ENCODE assay signal across 35 mouse cellular contexts in the genomic region with DNA sequence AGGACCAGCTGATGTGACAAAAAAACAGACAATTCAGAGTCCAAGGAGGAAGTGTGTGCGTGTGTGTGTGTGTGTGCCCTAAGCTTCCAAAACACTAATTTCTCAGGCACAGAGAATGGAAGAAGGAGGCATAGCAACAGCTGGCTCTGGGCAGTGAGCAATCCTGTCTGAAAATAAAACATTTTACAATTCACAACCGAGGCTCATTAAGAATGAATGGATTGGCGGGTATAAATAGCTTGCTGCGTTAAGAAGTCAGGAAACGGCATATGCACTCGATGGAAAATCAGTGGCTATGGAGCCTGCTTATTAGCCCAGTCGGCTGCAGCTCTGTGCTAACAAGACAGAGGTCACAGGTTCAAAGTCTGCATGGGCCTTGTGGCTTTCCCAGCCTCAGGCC. TPM values are rescaled to one million over a fixed set of nuclear protein-coding genes. Genes with fewer than 3 reads are reported as not detected.
A peak's percentile ranks its signal among the peaks of the same experiment; 100 is the strongest.
DNase-seq lines count a peak whose midpoint lies in the region; ATAC-seq and TF ChIP-seq lines count a peak whose summit lies in the region.
"Had no signal": no experiment of that assay in that cellular context is flagged by ENCODE, and none has a peak within 500 bp of the region (broad histone marks: within the 10 kb centered on the region; RNA-seq: fewer than 3 reads in every experiment).

No protein-coding gene starts in this region.

- no peak for TF ChIP-seq CTCF in hindbrain, postnatal 0 days (IDR thresholded peaks at IDR 0.05; ENCODE audit: low read depth)

- WGBS in hindbrain, embryonic 10.5 days: 60% methylated on average over 7 of the region's 7 CpGs
- WGBS in hindbrain, embryonic 13.5 days: 36% methylated on average over 7 of the region's 7 CpGs
- 69% methylated on average over 7 of the region's 7 CpGs for WGBS in midbrain, embryonic 11.5 days
- 70% methylated on average over 7 of the region's 7 CpGs for WGBS in midbrain, embryonic 10.5 days
- WGBS in hindbrain, postnatal 0 days: 29% methylated on average over 7 of the region's 7 CpGs
- WGBS in kidney, embryonic 15.5 days: 49% methylated on average over 7 of the region's 7 CpGs

- peaks cover 59% of the 10 kb centered on the region for H3K4me1 ChIP-seq in hindbrain, embryonic 10.5 days (replicated peaks)
- peaks cover 44% of the 10 kb centered on the region for H3K4me1 ChIP-seq in hindbrain, embryonic 13.5 days (replicated peaks)
- peaks cover 10% of the 10 kb centered on the region for H3K4me1 ChIP-seq in midbrain, embryonic 11.5 days (ENCODE audit: control insufficient read depth, insufficient read depth, low read length)
- peaks cover 52% of the 10 kb centered on the region for H3K4me1 ChIP-seq in midbrain, embryonic 10.5 days
- 0 out of 2 replicates have a peak, but pooled peaks cover 11% of the 10 kb centered on the region for H3K4me1 ChIP-seq in hindbrain, postnatal 0 days (ENCODE audit: insufficient read depth, low read length)
- peaks cover 13% of the 10 kb centered on the region for H3K4me1 ChIP-seq in kidney, embryonic 15.5 days

- H3K9me3 ChIP-seq in hindbrain, embryonic 10.5 days: no peaks in the 10 kb centered on the region
- no peaks in the 10 kb centered on the region for H3K9me3 ChIP-seq in hindbrain, embryonic 13.5 days
- H3K9me3 ChIP-seq in midbrain, embryonic 11.5 days (ENCODE audit: control insufficient read depth, low read length): no peaks in the 10 kb centered on the region
- H3K9me3 ChIP-seq in midbrain, embryonic 10.5 days (replicated peaks): no peaks in the 10 kb centered on the region
- no peaks in the 10 kb centered on the region for H3K9me3 ChIP-seq in hindbrain, postnatal 0 days (ENCODE audit: low read length)
- H3K9me3 ChIP-seq in kidney, embryonic 15.5 days (replicated peaks): no peaks in the 10 kb centered on the region
- H3K9me3 ChIP-seq: forebrain, embryonic 13.5 days; heart, embryonic 13.5 days; hindbrain, embryonic 15.5 days; intestine, embryonic 15.5 days; limb, embryonic 15.5 days had no signal

- no peak for ATAC-seq in hindbrain, embryonic 13.5 days (ENCODE audit: low FRiP score)
- no peak for ATAC-seq in midbrain, embryonic 11.5 days (ENCODE audit: low FRiP score)
- peak; percentile 36; the same call in 1 of the 2 replicates for ATAC-seq in hindbrain, postnatal 0 days
- no peak for ATAC-seq in kidney, embryonic 15.5 days (replicated peaks; ENCODE audit: low FRiP score)
- ATAC-seq: activated CD4-positive, CD25-positive, alpha-beta regulatory T cell, adult 4 months; forebrain, embryonic 13.5 days; intestine, embryonic 15.5 days had no signal

- H3K4me3 ChIP-seq in hindbrain, embryonic 10.5 days: no peak overlapping the region
- no peak overlapping the region for H3K4me3 ChIP-seq in hindbrain, embryonic 13.5 days
- no peak overlapping the region for H3K4me3 ChIP-seq in midbrain, embryonic 11.5 days (ENCODE audit: low read depth, low read length)
- H3K4me3 ChIP-seq in midbrain, embryonic 10.5 days: no peak overlapping the region
- no peak overlapping the region for H3K4me3 ChIP-seq in hindbrain, postnatal 0 days (ENCODE audit: low read length)
- no peak overlapping the region for H3K4me3 ChIP-seq in kidney, embryonic 15.5 days (replicated peaks)
- H3K4me3 ChIP-seq: forebrain, embryonic 13.5 days; heart, embryonic 13.5 days; hindbrain, embryonic 15.5 days; intestine, embryonic 15.5 days; limb, embryonic 15.5 days had no signal

- no peak overlapping the region for H3K4me2 ChIP-seq in hindbrain, embryonic 13.5 days
- H3K4me2 ChIP-seq in midbrain, embryonic 11.5 days: no peak overlapping the region
- H3K4me2 ChIP-seq in hindbrain, postnatal 0 days (ENCODE audit: low read depth, low read length): no peak overlapping the region
- no peak overlapping the region for H3K4me2 ChIP-seq in kidney, embryonic 15.5 days
- H3K4me2 ChIP-seq: forebrain, embryonic 13.5 days; heart, embryonic 13.5 days; hindbrain, embryonic 15.5 days; intestine, embryonic 15.5 days; limb, embryonic 15.5 days had no signal

- intact Hi-C loops in heart, postnatal 25 days (cut with DNase I): no loop called here

- H3K27ac ChIP-seq in hindbrain, embryonic 10.5 days: peak overlapping the region; percentile 62
- no peak overlapping the region for H3K27ac ChIP-seq in hindbrain, embryonic 13.5 days
- H3K27ac ChIP-seq in midbrain, embryonic 11.5 days (ENCODE audit: low read depth, low read length): no peak overlapping the region
- no peak overlapping the region for H3K27ac ChIP-seq in midbrain, embryonic 10.5 days (replicated peaks)
- no peak overlapping the region for H3K27ac ChIP-seq in hindbrain, postnatal 0 days
- no peak overlapping the region for H3K27ac ChIP-seq in kidney, embryonic 15.5 days
- H3K27ac ChIP-seq: forebrain, embryonic 13.5 days; heart, embryonic 13.5 days; hindbrain, embryonic 15.5 days; intestine, embryonic 15.5 days; kidney, postnatal 0 days; limb, embryonic 15.5 days; liver, embryonic 14.5 days; macrophage had no signal

- H3K36me3 ChIP-seq in hindbrain, embryonic 10.5 days: no peaks in the 10 kb centered on the region
- no peaks in the 10 kb centered on the region for H3K36me3 ChIP-seq in hindbrain, embryonic 13.5 days
- no peaks in the 10 kb centered on the region for H3K36me3 ChIP-seq in midbrain, embryonic 11.5 days (ENCODE audit: control insufficient read depth, insufficient read depth, low read length)
- H3K36me3 ChIP-seq in midbrain, embryonic 10.5 days: no peaks in the 10 kb centered on the region
- H3K36me3 ChIP-seq in hindbrain, postnatal 0 days (ENCODE audit: insufficient read depth, low read length): no peaks in the 10 kb centered on the region
- no peaks in the 10 kb centered on the region for H3K36me3 ChIP-seq in kidney, embryonic 15.5 days
- H3K36me3 ChIP-seq: heart, embryonic 13.5 days; hindbrain, embryonic 15.5 days; intestine, embryonic 15.5 days; limb, embryonic 15.5 days had no signal

- H3K9ac ChIP-seq in hindbrain, embryonic 13.5 days: no peak overlapping the region
- no peak overlapping the region for H3K9ac ChIP-seq in midbrain, embryonic 11.5 days (ENCODE audit: low read length)
- no peak overlapping the region for H3K9ac ChIP-seq in hindbrain, postnatal 0 days (replicated peaks; ENCODE audit: low read length)
- no peak overlapping the region for H3K9ac ChIP-seq in kidney, embryonic 15.5 days
- H3K9ac ChIP-seq: forebrain, embryonic 13.5 days; heart, embryonic 13.5 days; hindbrain, embryonic 15.5 days; intestine, embryonic 15.5 days; limb, embryonic 15.5 days; liver, embryonic 14.5 days had no signal

- H3K27me3 ChIP-seq in hindbrain, embryonic 10.5 days (ENCODE audit: insufficient read depth, poor library complexity, severe bottlenecking): peaks cover 4% of the 10 kb centered on the region; the same call in 1 of the 2 replicates
- H3K27me3 ChIP-seq in hindbrain, embryonic 13.5 days: no peaks in the 10 kb centered on the region
- no peaks in the 10 kb centered on the region for H3K27me3 ChIP-seq in midbrain, embryonic 11.5 days (ENCODE audit: control insufficient read depth, insufficient read depth, low read length)
- no peaks in the 10 kb centered on the region for H3K27me3 ChIP-seq in midbrain, embryonic 10.5 days (ENCODE audit: low read depth, poor library complexity, severe bottlenecking)
- no peaks in the 10 kb centered on the region for H3K27me3 ChIP-seq in hindbrain, postnatal 0 days (ENCODE audit: insufficient read depth, low read length)
- no peaks in the 10 kb centered on the region for H3K27me3 ChIP-seq in kidney, embryonic 15.5 days
- H3K27me3 ChIP-seq: CH12.LX; forebrain, embryonic 13.5 days; hindbrain, embryonic 15.5 days; intestine, embryonic 15.5 days; limb, embryonic 15.5 days had no signal

- DNase-seq in hindbrain, embryonic 10.5 days (ENCODE audit: low spot score): no peak
- peak; percentile 14 for DNase-seq in midbrain, embryonic 11.5 days (ENCODE audit: low spot score, missing footprints)
- DNase-seq in midbrain, embryonic 10.5 days (ENCODE audit: low spot score): no peak
- peak; percentile 37 for DNase-seq in brain, embryonic 18.5 days (ENCODE audit: low read depth, low spot score)
- DNase-seq in hindbrain, postnatal 0 days (ENCODE audit: low spot score): peak; percentile 44
- no peak for DNase-seq in heart, postnatal 25 days (ENCODE audit: low spot score)
- DNase-seq: adrenal gland, adult 2 months; adrenal gland, postnatal 36 days; cerebellum, adult 11 months; cerebellum, adult 9-10 months; cerebellum, postnatal 36 days; gastrocnemius, postnatal 10 days; heart, postnatal 10 days; kidney, adult 2 months; kidney, postnatal 4 days; left cerebral cortex, postnatal 4 days; lung, adult 2 months; lung, postnatal 10 days; right cerebral cortex, adult 18-20 months; spleen, adult 18-20 months; thymus, postnatal 14 days had no signal

RNA-seq across cellular contexts. Expression of a gene that starts 49.8 kb away (rescaled TPM):
- 0.39 and 0.45 TPM in 2 replicates for polyA plus RNA-seq in hindbrain, embryonic 10.5 days (2016; fragmentation: Nextera tagmentation; extraction: Ambion mirVana)
- 1.4 and 1.7 TPM in 2 replicates for polyA plus RNA-seq in hindbrain, embryonic 13.5 days (2015; fragmentation: Nextera tagmentation; extraction: Ambion mirVana)
- polyA plus RNA-seq in midbrain, embryonic 11.5 days (2014; fragmentation: Nextera tagmentation; extraction: Ambion mirVana): 0.58 and 0.68 TPM in 2 replicates
- polyA plus RNA-seq in midbrain, embryonic 10.5 days (2016; fragmentation: Nextera tagmentation; extraction: Ambion mirVana): 0.46 and 0.57 TPM in 2 replicates
- 12.7 and 12.8 TPM in 2 replicates for total RNA-seq in hindbrain, postnatal 0 days (2014; rRNA removed)
- polyA plus RNA-seq in hindbrain, postnatal 0 days (2015; fragmentation: Nextera tagmentation; extraction: Ambion mirVana): 4.0 and 4.3 TPM in 2 replicates
- polyA plus RNA-seq in kidney, embryonic 15.5 days (2015; fragmentation: Nextera tagmentation; extraction: Ambion mirVana): 1.0 and 1.4 TPM in 2 replicates
- under 1 TPM; 0.14 to 0.42 TPM for total RNA-seq in heart, postnatal 25 days (2021)
- total RNA-seq: CH12.LX; megakaryocyte-erythroid progenitor cell, adult 5-6 weeks; neutrophil, adult 5-6 weeks had no signal
- polyA plus RNA-seq: activated CD4-positive, CD25-positive, alpha-beta regulatory T cell, adult 4 months; macrophage had no signal

Comparison
In these comparisons a context has a peak if more than half of its experiments do, and no peak if none do; other contexts are left out.
1. DNase-seq: peak in midbrain, embryonic 11.5 days (single experiment), brain, embryonic 18.5 days (single experiment) and hindbrain, postnatal 0 days (single experiment); none in hindbrain, embryonic 10.5 days (single experiment), midbrain, embryonic 10.5 days (single experiment) and heart, postnatal 25 days (single experiment).